Mouse (Mus musculus) lung, embryonic 14.5 days (tissue): Measurements from ENCODE around the gene Ehd2. TPM values are rescaled to one million over a fixed set of nuclear protein-coding genes. Genes with fewer than 3 reads are reported as not detected.

Experiments
- ATAC-seq: fragments of 200-750 bp; cut with Nextera tagmentation; 2 replicates; pipeline ENCODE4 v1.8.0; 2017; ENCODE audit warnings: mild to moderate bottlenecking, moderate TSS enrichment, moderate library complexity; ENCODE audit not compliant: insufficient read depth
- DNase-seq: peaks from one replicate; pipeline ENCODE4 v3.0.0-alpha.2; 2015
- H3K27ac ChIP-seq: fragments of 300-500 bp; sonication (generic); 2 replicates; pipeline ENCODE4 v1.5.1; 2014; ENCODE audit warnings: low read depth, mild to moderate bottlenecking, moderate library complexity
- H3K27me3 ChIP-seq: fragments of 300-500 bp; sonication (generic); 2 replicates; pipeline ENCODE4 v1.6.1; 2014; ENCODE audit warnings: low read length, control low read depth; ENCODE audit not compliant: insufficient read depth
- H3K36me3 ChIP-seq: fragments of 300-500 bp; sonication (generic); 2 replicates; pipeline ENCODE4 v1.6.1; 2014; ENCODE audit warnings: control low read depth; ENCODE audit not compliant: insufficient read depth
- H3K4me1 ChIP-seq: fragments of 300-500 bp; sonication (generic); 2 replicates; pipeline ENCODE4 v1.6.1; 2014; ENCODE audit warnings: antibody characterized with exemption, control low read depth; ENCODE audit not compliant: insufficient read depth
- H3K4me2 ChIP-seq: fragments of 300-500 bp; sonication (generic); 2 replicates; pipeline ENCODE4 v1.6.1; 2014; ENCODE audit warnings: mild to moderate bottlenecking
- H3K4me3 ChIP-seq: fragments of 300-500 bp; sonication (generic); 2 replicates; pipeline ENCODE4 v1.5.1; 2014; ENCODE audit warnings: low read depth, low read length
- H3K9ac ChIP-seq: fragments of 300-500 bp; sonication (generic); 2 replicates; pipeline ENCODE4 v1.6.1; 2014
- H3K9me3 ChIP-seq: fragments of 300-500 bp; sonication (generic); 2 replicates; pipeline ENCODE4 v1.6.1; 2016; ENCODE audit warnings: low read depth, low read length, control low read depth
- CTCF ChIP-seq: IDR thresholded peaks from 2 replicates; pipeline ENCODE4 v1.5.1; 2016; ENCODE audit warnings: antibody characterized with exemption, low read depth
- WGBS: fragments of 180-500 bp; shearing (Covaris S2); extraction: QIAGEN DNeasy Blood & Tissue Kit; methylation state at CpG from one replicate; pipeline ENCODE4 v1.1.7; 2014; 5-methylcytosine and 5-hydroxymethylcytosine counted together
- polyA plus RNA-seq: library from polyadenylated mRNA; unstranded; fragments of >200 nt; fragmentation: Nextera tagmentation; extraction: Ambion mirVana; gene quantifications from 2 replicates; pipeline ENCODE4 v1.2.1, GENCODE M21; 2014

Gene Ehd2
- polyA plus RNA-seq, 1 experiment from 2014 or later, result 61.2 TPM

GRCm38 (mm10) chr7:15931635-15932034, 35.7 kb downstream of the Ehd2 start:
- H3K4me2 ChIP-seq, result no peak overlapping the region
- H3K27ac ChIP-seq, result no peak overlapping the region
- 67% methylated on average over 3 of the region's 3 CpGs for WGBS

GRCm38 (mm10) chr7:15930543-15930942, 36.8 kb downstream of the Ehd2 start:
- 59% methylated on average over 2 of the region's 2 CpGs for WGBS
- ATAC-seq, result no peak
- H3K9me3 ChIP-seq, result no peaks in the 10 kb centered on the region
- no peak overlapping the region for H3K9ac ChIP-seq
- H3K27me3 ChIP-seq, result no peaks in the 10 kb centered on the region
- no peak overlapping the region for H3K27ac ChIP-seq
- H3K4me2 ChIP-seq, result no peak overlapping the region
- no peaks in the 10 kb centered on the region for H3K36me3 ChIP-seq
- H3K4me3 ChIP-seq, result no peak overlapping the region
- DNase-seq, result no peak
- no peaks in the 10 kb centered on the region for H3K4me1 ChIP-seq
- peak; percentile 29 for TF ChIP-seq CTCF

More at GRCm38 (mm10) chr7:15931635-15932034, 35.7 kb downstream of the Ehd2 start:
- no peak for TF ChIP-seq CTCF
- ATAC-seq, result no peak
- Histone ChIP-seq H3K9me3 (no peaks in the 10 kb centered on the region), H3K27me3 (no peaks in the 10 kb centered on the region), H3K4me3 (no peak overlapping the region), H3K36me3 (peaks cover 5% of the 10 kb centered on the region; the same call in 1 of the 2 replicates), H3K9ac (no peak overlapping the region), H3K4me1 (no peaks in the 10 kb centered on the region)
- no peak for DNase-seq

GRCm38 (mm10) chr7:15929910-15930309, 37.5 kb downstream of the Ehd2 start:
- Histone ChIP-seq H3K4me2 (no peak overlapping the region), H3K36me3 (no peaks in the 10 kb centered on the region), H3K27me3 (no peaks in the 10 kb centered on the region), H3K9ac (no peak overlapping the region), H3K27ac (no peak overlapping the region), H3K4me3 (no peak overlapping the region), H3K4me1 (no peaks in the 10 kb centered on the region), H3K9me3 (no peaks in the 10 kb centered on the region)
- ATAC-seq (peak; percentile 36; the same call in 1 of the 2 replicates), DNase-seq (peak; percentile 69)
- peak; percentile 75 for TF ChIP-seq CTCF
- 31% methylated on average over 4 of the region's 4 CpGs for WGBS

- H3K36me3 ChIP-seq, result peaks cover 23% of the 10 kb centered on the region
- H3K27ac ChIP-seq, result peak within 1 kb of the TSS; percentile 84
- peaks cover 8% of the 10 kb centered on the region; the same call in 1 of the 2 replicates for H3K4me1 ChIP-seq
- H3K9ac ChIP-seq, result peak within 1 kb of the TSS; percentile 83
- no peak for TF ChIP-seq CTCF
- H3K9me3 ChIP-seq, result no peaks in the 10 kb centered on the region
- peak; percentile 95 for DNase-seq
- peak within 1 kb of the TSS; percentile 80 for H3K4me3 ChIP-seq
- H3K27me3 ChIP-seq, result no peaks in the 10 kb centered on the region
- ATAC-seq, result peak; percentile 96
- peak within 1 kb of the TSS; percentile 82 for H3K4me2 ChIP-seq
- under 1% methylated on average over 33 of the region's 33 CpGs for WGBS
These were observed 45.1 kb downstream of the Ehd2 start, which contains the start of gene Selenow for GRCm38 (mm10) chr7:15922220-15922773. TSS of gene Selenow (minus strand) at chr7:15922402.

- DNase-seq, result peak; percentile 74
- Histone ChIP-seq H3K4me2 (peak overlapping the region; percentile 82), H3K4me1 (peaks cover 8% of the 10 kb centered on the region; the same call in 1 of the 2 replicates), H3K9ac (peak overlapping the region; percentile 83), H3K27ac (peak overlapping the region; percentile 84), H3K36me3 (peaks cover 28% of the 10 kb centered on the region), H3K4me3 (peak overlapping the region; percentile 80), H3K27me3 (no peaks in the 10 kb centered on the region), H3K9me3 (no peaks in the 10 kb centered on the region)
- 0% methylated on average over 10 of the region's 10 CpGs for WGBS
- TF ChIP-seq CTCF, result no peak
- peak; percentile 57 for ATAC-seq
These were observed 45.6 kb downstream of the Ehd2 start for GRCm38 (mm10) chr7:15921796-15922195.

- peak overlapping the region; percentile 83 for H3K9ac ChIP-seq
These were observed 46.6 kb downstream of the Ehd2 start for GRCm38 (mm10) chr7:15920645-15921190.

GRCm38 (mm10) chr7:15919947-15920346, 47.4 kb downstream of the Ehd2 start:
- Histone ChIP-seq H3K4me3 (peak overlapping the region; percentile 80; the same call in 1 of the 2 replicates), H3K9ac (no peak overlapping the region), H3K27ac (no peak overlapping the region), H3K4me2 (peak overlapping the region; percentile 82), H3K27me3 (no peaks in the 10 kb centered on the region), H3K9me3 (no peaks in the 10 kb centered on the region), H3K36me3 (peaks cover 30% of the 10 kb centered on the region), H3K4me1 (peaks cover 8% of the 10 kb centered on the region; the same call in 1 of the 2 replicates)
- no peak for TF ChIP-seq CTCF
- WGBS, result 93% methylated on average over 9 of the region's 9 CpGs
- ATAC-seq, result no peak
- DNase-seq, result no peak

More at GRCm38 (mm10) chr7:15920645-15921190, 46.6 kb downstream of the Ehd2 start:
- DNase-seq, result no peak
- Histone ChIP-seq H3K9me3 (no peaks in the 10 kb centered on the region), H3K4me3 (peak overlapping the region; percentile 80), H3K36me3 (peaks cover 30% of the 10 kb centered on the region), H3K27me3 (no peaks in the 10 kb centered on the region), H3K4me1 (peaks cover 8% of the 10 kb centered on the region; the same call in 1 of the 2 replicates), H3K4me2 (peak overlapping the region; percentile 82), H3K27ac (no peak overlapping the region)
- ATAC-seq, result no peak
- 83% methylated on average over 6 of the region's 6 CpGs for WGBS
- no peak for TF ChIP-seq CTCF
